Mouse (Mus musculus) CH12.LX (cell line): ENCODE data around the gene Brpf1. TPM values are rescaled to one million over a fixed set of nuclear protein-coding genes. Genes with fewer than 3 reads are reported as not detected.

ENCODE experiments used
- DNase-seq: peaks from one replicate; pipeline ENCODE4 v3.0.0-alpha.2; 2013; ENCODE audit errors: extremely low read depth
- H3K27ac ChIP-seq: 2 replicates; pipeline ENCODE4 v1.5.1; 2012; ENCODE audit warnings: low read depth, mild to moderate bottlenecking, control low read depth, moderate library complexity; ENCODE audit not compliant: insufficient read depth
- H3K27me3 ChIP-seq: replicated peaks from 2 replicates; pipeline ENCODE3; 2012; ENCODE audit warnings: inconsistent platforms
- H3K36me3 ChIP-seq, 2 experiments: replicated peaks in 1 of 2; 2 replicates each; pipeline versions ENCODE3 to v1.6.1; 2012; ENCODE audit warnings: inconsistent platforms in 1 of 2, low read length in 1 of 2, mild to moderate bottlenecking in 1 of 2, mixed read lengths in 1 of 2, moderate library complexity in 1 of 2; ENCODE audit not compliant: control insufficient read depth in 1 of 2, insufficient read depth in 1 of 2
- H3K4me1 ChIP-seq, 2 experiments: 2 replicates each; pipeline ENCODE4 v1.6.1; 2012; ENCODE audit warnings: inconsistent platforms in 1 of 2, moderate library complexity in 1 of 2; ENCODE audit not compliant: insufficient read depth in 2 of 2, control insufficient read depth in 1 of 2
- H3K4me2 ChIP-seq: 2 replicates; pipeline ENCODE4 v1.6.1; 2012; ENCODE audit warnings: low read depth, mild to moderate bottlenecking, control low read depth; ENCODE audit not compliant: poor library complexity, insufficient read depth, severe bottlenecking
- H3K4me3 ChIP-seq, 3 experiments: fragments of 150-350 bp in 1 of 3; sonication (generic) in 1 of 3; replicated peaks in 1 of 3; 2 replicates each; pipeline versions ENCODE3 to v1.5.1; 2011 to 2012; ENCODE audit warnings: low read depth in 2 of 3, low read length in 2 of 3, mild to moderate bottlenecking in 2 of 3, moderate library complexity in 2 of 3, control low read depth in 1 of 3, improper control_type of control experiment in 1 of 3, inconsistent platforms in 1 of 3, mixed read lengths in 1 of 3; ENCODE audit not compliant: poor library complexity in 1 of 3
- H3K79me2 ChIP-seq: replicated peaks from 2 replicates; pipeline ENCODE4 v1.6.1; 2012; ENCODE audit warnings: mild to moderate bottlenecking, moderate library complexity; ENCODE audit not compliant: control insufficient read depth, poor library complexity, insufficient read depth, severe bottlenecking; ENCODE audit errors: extremely low read depth
- H3K9ac ChIP-seq: 2 replicates; pipeline ENCODE4 v1.6.1; 2012; ENCODE audit warnings: low read depth, mild to moderate bottlenecking, control low read depth, moderate library complexity; ENCODE audit not compliant: insufficient read depth
- H3K9me3 ChIP-seq: replicated peaks from 2 replicates; pipeline ENCODE3; 2012; ENCODE audit warnings: low read length, inconsistent platforms, mixed read lengths
- BHLHE40 ChIP-seq: IDR thresholded peaks from 2 replicates; pipeline ENCODE4 v1.6.1; 2011; ENCODE audit warnings: mild to moderate bottlenecking, low read depth, low read length, improper control_type of control experiment
- CHD2 ChIP-seq: IDR thresholded peaks from 2 replicates; pipeline ENCODE4 v1.6.1; 2011; ENCODE audit warnings: low read length, improper control_type of control experiment
- E2F4 ChIP-seq: IDR thresholded peaks from 2 replicates; pipeline ENCODE4 v1.6.1; 2011; ENCODE audit warnings: low read depth, low read length, improper control_type of control experiment; ENCODE audit not compliant: insufficient replicate concordance
- GABPA ChIP-seq: IDR thresholded peaks from 2 replicates; pipeline ENCODE4 v1.6.1; 2012; ENCODE audit warnings: low read depth, low read length, improper control_type of control experiment, inconsistent platforms; ENCODE audit not compliant: insufficient replicate concordance
- JUND ChIP-seq: conservative IDR thresholded peaks from 2 replicates; pipeline ENCODE4 v1.6.1; 2011; ENCODE audit warnings: low read depth, low read length, improper control_type of control experiment
- MYC ChIP-seq: IDR thresholded peaks from 2 replicates; pipeline ENCODE4 v1.6.1; 2011; ENCODE audit warnings: low read depth, mild to moderate bottlenecking, improper control_type of control experiment, low read length
- NELFE ChIP-seq: IDR thresholded peaks from 2 replicates; pipeline ENCODE4 v1.6.1; 2011; ENCODE audit warnings: low read depth, low read length, improper control_type of control experiment
- NRF1 ChIP-seq: IDR thresholded peaks from 2 replicates; pipeline ENCODE4 v1.6.1; 2014; ENCODE audit warnings: low read depth, mild to moderate bottlenecking, inconsistent platforms, low read length, improper control_type of control experiment, moderate library complexity
- POLR2A ChIP-seq: IDR thresholded peaks from 2 replicates; pipeline ENCODE4 v1.6.1; 2011; ENCODE audit warnings: low read depth, mild to moderate bottlenecking, improper control_type of control experiment, low read length
- RAD21 ChIP-seq: IDR thresholded peaks from 2 replicates; pipeline ENCODE4 v1.6.1; 2011; ENCODE audit warnings: low read depth, mild to moderate bottlenecking, low read length, improper control_type of control experiment, moderate library complexity
- dilution Hi-C: fragments of 300-500 bp; cut with MboI; formaldehyde crosslinking; loops from 2 replicates; pipeline ENCODE4 v1.14.3; 2020; ENCODE audit warnings: low sequenced_read_pairs; ENCODE audit not compliant: extremely low pct_unique_long_range_greater_than_20kb, extremely low pct_ligation_motif_present
- in situ Hi-C: fragments of 300-500 bp; cut with MboI; formaldehyde crosslinking; loops from 3 replicates; pipeline ENCODE4 v1.14.3; 2019; ENCODE audit warnings: low sequenced_read_pairs, low pct_ligation_motif_present, low pct_unique_long_range_greater_than_20kb, mixed read lengths
- polyA plus RNA-seq: library from polyadenylated mRNA; unstranded; fragments of >175 nt; gene quantifications from 2 replicates; pipeline ENCODE4 v1.2.1, GENCODE M21; 2012; ENCODE audit warnings: low read depth; ENCODE audit not compliant: insufficient read length
- total RNA-seq, 2 experiments: library from RNA; depleted of rRNA; stranded (reverse); fragments of 300-350 nt in 1 of 2; fragments of >200 nt in 1 of 2; gene quantifications; 2 replicates each; pipeline ENCODE4 v1.2.3; 2012 to 2014

Gene Brpf1
- total and polyA plus RNA-seq, 3 experiments, result 13.7 to 28.1 (median 24.5) TPM

GRCm38 (mm10) chr6:113263531-113263930 lies 43.4 kb upstream of the Brpf1 start:
- in situ Hi-C loops (loop anchor here (5.0 kb wide), 1 partner anchor 34 kb away; no protein-coding TSS in a partner anchor), dilution Hi-C loops (no loop called here)
- H3K9me3 ChIP-seq, result no peaks in the 10 kb centered on the region
- no peaks in the 10 kb centered on the region for H3K79me2 ChIP-seq
- no peak overlapping the region for H3K4me3 ChIP-seq
- H3K27ac ChIP-seq, result no peak overlapping the region
- no peaks in the 10 kb centered on the region for H3K27me3 ChIP-seq
- peaks cover 87 to 96% of the 10 kb centered on the region in 2 experiments for H3K36me3 ChIP-seq
- H3K4me2 ChIP-seq, result no peak overlapping the region
- DNase-seq, result no peak
- TF ChIP-seq NELFE (no peak), NRF1 (no peak), BHLHE40 (no peak), MYC (no peak)
- no peak overlapping the region for H3K9ac ChIP-seq
- H3K4me1 ChIP-seq, result peaks cover 10 to 43% of the 10 kb centered on the region in 2 experiments; a peak in 3 of 4 replicates

- Histone ChIP-seq H3K36me3 (peaks cover 88 to 96% of the 10 kb centered on the region in 2 experiments), H3K79me2 (no peaks in the 10 kb centered on the region), H3K27me3 (no peaks in the 10 kb centered on the region), H3K9ac (no peak overlapping the region), H3K9me3 (no peaks in the 10 kb centered on the region), H3K4me1 (peaks cover 10 to 35% of the 10 kb centered on the region in 2 experiments; a peak in 3 of 4 replicates), H3K4me3 (no peak overlapping the region), H3K4me2 (no peak overlapping the region), H3K27ac (no peak overlapping the region)
- TF ChIP-seq BHLHE40, result no peak
- TF ChIP-seq NRF1, result no peak
- TF ChIP-seq RAD21, result no peak
- no peak for TF ChIP-seq JUND
- TF ChIP-seq GABPA, result no peak
- no peak for DNase-seq
- in situ Hi-C loops (loop anchor here (5.0 kb wide), 1 partner anchor 33 kb away; no protein-coding TSS in a partner anchor), dilution Hi-C loops (no loop called here)
Measured at GRCm38 (mm10) chr6:113264429-113264828, 42.5 kb upstream of the Brpf1 start.

GRCm38 (mm10) chr6:113266996-113267655 lies 39.8 kb upstream of the Brpf1 start:
- in situ Hi-C loops (no loop called here), dilution Hi-C loops (no loop called here)
- Histone ChIP-seq H3K4me3 (no peak overlapping the region), H3K4me2 (no peak overlapping the region), H3K4me1 (peaks cover 0 to 11% of the 10 kb centered on the region in 2 experiments; a peak in 2 of 4 replicates), H3K79me2 (no peaks in the 10 kb centered on the region), H3K27me3 (no peaks in the 10 kb centered on the region), H3K9me3 (no peaks in the 10 kb centered on the region), H3K9ac (no peak overlapping the region), H3K27ac (no peak overlapping the region), H3K36me3 (peaks cover 92 to 99% of the 10 kb centered on the region in 2 experiments)
- TF ChIP-seq E2F4, result no peak
- no peak for TF ChIP-seq NRF1
- no peak for TF ChIP-seq CHD2
- no peak for TF ChIP-seq POLR2A
- DNase-seq, result no peak
